Mouse (Mus musculus): ENCODE data around the gene Ckmt2. TPM values are rescaled to one million over a fixed set of nuclear protein-coding genes. Genes with fewer than 3 reads are reported as not detected.
A peak's percentile ranks its signal among the peaks of the same experiment; 100 is the strongest.

Gene Ckmt2
- total RNA-seq, 2 experiments from 2014 or later: 2,662 to 2,666 TPM

- intact Hi-C loops (cut with DNase I): no loop called here
- no peak for DNase-seq (ENCODE audit: low spot score)
Measured at GRCm38 (mm10) chr13:91874565-91874964, 2.1 kb downstream of the Ckmt2 start.

- no peak for DNase-seq (ENCODE audit: low spot score)
- intact Hi-C loops (cut with DNase I): no loop called here
Measured at GRCm38 (mm10) chr13:91873734-91874329, 2.9 kb downstream of the Ckmt2 start.

GRCm38 (mm10) chr13:91868577-91868976 lies 8.1 kb downstream of the Ckmt2 start:
- DNase-seq (ENCODE audit: low spot score): no peak
- intact Hi-C loops (cut with DNase I): no loop called here

- intact Hi-C loops (cut with DNase I): loop anchor here (5.0 kb wide), 1 partner anchor 52 kb away; the partner anchor contains the start of gene Zcchc9
- no peak for DNase-seq (ENCODE audit: low spot score)
Measured at GRCm38 (mm10) chr13:91858835-91859234, 17.9 kb downstream of the Ckmt2 start.

GRCm38 (mm10) chr13:91857427-91857826 lies 19.3 kb downstream of the Ckmt2 start:
- intact Hi-C loops (cut with DNase I): loop anchor here (5.0 kb wide), 1 partner anchor 50 kb away; the partner anchor contains the start of gene Zcchc9
- no peak for DNase-seq (ENCODE audit: low spot score)

GRCm38 (mm10) chr13:91854412-91854811 lies 22.3 kb downstream of the Ckmt2 start:
- DNase-seq (ENCODE audit: low spot score): no peak
- intact Hi-C loops (cut with DNase I): no loop called here

- DNase-seq (ENCODE audit: low spot score): no peak
- intact Hi-C loops (cut with DNase I): no loop called here
Measured at GRCm38 (mm10) chr13:91827876-91828275, 48.8 kb downstream of the Ckmt2 start.

GRCm38 (mm10) chr13:91826066-91826465 lies 50.6 kb downstream of the Ckmt2 start:
- no peak for DNase-seq (ENCODE audit: low spot score)
- intact Hi-C loops (cut with DNase I): no loop called here

- intact Hi-C loops (cut with DNase I): no loop called here
- no peak for DNase-seq (ENCODE audit: low spot score)
Measured at GRCm38 (mm10) chr13:91824845-91825550, 51.7 kb downstream of the Ckmt2 start.

- intact Hi-C loops (cut with DNase I): no loop called here
- DNase-seq (ENCODE audit: low spot score): no peak
Measured at GRCm38 (mm10) chr13:91823735-91824134, 53.0 kb downstream of the Ckmt2 start.

- intact Hi-C loops (cut with DNase I): no loop called here
- DNase-seq (ENCODE audit: low spot score): no peak
Measured at GRCm38 (mm10) chr13:91814670-91815069, 62.0 kb downstream of the Ckmt2 start.

GRCm38 (mm10) chr13:91809476-91809875 lies 67.2 kb downstream of the Ckmt2 start:
- no peak for DNase-seq (ENCODE audit: low spot score)
- intact Hi-C loops (cut with DNase I): loop anchor here (5.0 to 10.0 kb wide), 4 partner anchors 48 to 528 kb away; partner anchors contain the start of gene Ssbp2

GRCm38 (mm10) chr13:91807874-91808575 lies 68.7 kb downstream of the Ckmt2 start:
- DNase-seq (ENCODE audit: low spot score): no peak
- intact Hi-C loops (cut with DNase I): loop anchor here (5.0 to 10.0 kb wide), 4 partner anchors 49 to 529 kb away; partner anchors contain the start of gene Ssbp2

GRCm38 (mm10) chr13:91807155-91807839 lies 69.4 kb downstream of the Ckmt2 start, which contains the start of gene Zcchc9:
Gene Zcchc9 (minus strand): TSS chr13:91807705.
- intact Hi-C loops (cut with DNase I): loop anchor here (5.0 to 10.0 kb wide), 4 partner anchors 50 to 530 kb away; partner anchors contain the start of gene Ssbp2
- DNase-seq (ENCODE audit: low spot score): peak; percentile 78

Other genes with a start within 250 kb of the Ckmt2 start
- gene Acot12, start 135.4 kb downstream of the Ckmt2 start, total RNA-seq (2021): not detected
- gene Zcchc9, start 69.2 kb downstream of the Ckmt2 start, total RNA-seq (2021): 10 to 100 TPM; 13.6 to 18.9 TPM

All from heart, postnatal 25 days (tissue).